Mouse (Mus musculus) brain, embryonic 14.5 days (tissue): ENCODE measurements at regions not wholly inside any gene's neighbourhood (a gene's known extent, or its start where the extent isn't known, plus 50 kb on each side); places are given as distances from the start of the nearest gene placed in this dataset.

Experiments used
- CTCF ChIP-seq: fragments of 200-500 bp; IDR thresholded peaks from 2 replicates; pipeline ENCODE4 v1.5.1; 2012; ENCODE audit warnings: inconsistent platforms, mild to moderate bottlenecking, moderate library complexity, borderline replicate concordance; ENCODE audit not compliant: insufficient read depth, insufficient read length; ENCODE audit errors: extremely low read depth
- POLR2A ChIP-seq: fragments of 200-500 bp; IDR thresholded peaks from 2 replicates; pipeline ENCODE4 v1.6.1; 2012; ENCODE audit warnings: mild to moderate bottlenecking, inconsistent platforms, borderline replicate concordance; ENCODE audit not compliant: poor library complexity, insufficient read depth, insufficient read length, severe bottlenecking; ENCODE audit errors: extremely low read depth

GRCm38 (mm10) chr1:148904067-148904466 lies 1057.0 kb downstream of the Pla2g4a start:
- TF ChIP-seq CTCF (no peak), POLR2A (no peak)
